16 mouse cellular contexts compared by ENCODE assay signal in the genomic region with DNA sequence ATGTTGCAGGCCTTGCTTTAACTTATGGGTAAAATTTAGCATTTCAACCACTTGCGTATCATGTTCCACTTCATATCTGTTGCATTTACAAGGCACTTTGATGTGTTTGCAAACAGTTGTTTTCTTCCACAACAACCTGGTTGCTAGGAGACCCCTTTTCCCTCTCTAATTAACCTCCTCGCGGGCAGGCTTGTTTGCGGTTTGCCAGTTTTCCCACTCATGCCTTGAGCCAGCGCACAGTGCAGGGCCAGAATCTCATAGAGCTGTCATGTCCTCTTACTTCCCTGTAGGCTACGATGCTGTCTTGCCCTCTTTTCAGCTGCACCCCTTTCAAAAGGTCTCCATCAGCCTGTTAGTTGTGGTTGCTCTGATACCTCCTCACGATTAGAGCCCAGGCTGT.
DNase-seq lines count a peak whose midpoint lies in the region; ATAC-seq and TF ChIP-seq lines count a peak whose summit lies in the region.
"Had no signal": no experiment of that assay in that cellular context is flagged by ENCODE, and none has a peak within 500 bp of the region (broad histone marks: within the 10 kb centered on the region; RNA-seq: fewer than 3 reads in every experiment).

No protein-coding gene starts in this region.

- no peaks in the 10 kb centered on the region for H3K9me3 ChIP-seq in midbrain, embryonic 14.5 days (ENCODE audit: control insufficient read depth, low read length)
- no peaks in the 10 kb centered on the region for H3K9me3 ChIP-seq in midbrain, embryonic 16.5 days (replicated peaks; ENCODE audit: control insufficient read depth, low read length, poor library complexity, severe bottlenecking)
- H3K9me3 ChIP-seq in embryonic facial prominence, embryonic 14.5 days (ENCODE audit: control insufficient read depth, low read length) = no peaks in the 10 kb centered on the region
- no peaks in the 10 kb centered on the region for H3K9me3 ChIP-seq in forebrain, postnatal 0 days (ENCODE audit: low read length)
- H3K9me3 ChIP-seq: midbrain, embryonic 12.5 days had no signal

- no peak for TF ChIP-seq CTCF in forebrain, postnatal 0 days (IDR thresholded peaks at IDR 0.05; ENCODE audit: low read depth)

- 0 out of 2 replicates have a peak, but pooled peaks cover 2% of the 10 kb centered on the region for H3K4me1 ChIP-seq in midbrain, embryonic 14.5 days (ENCODE audit: control insufficient read depth, insufficient read depth, low read length)
- H3K4me1 ChIP-seq in midbrain, embryonic 16.5 days (ENCODE audit: control insufficient read depth, insufficient read depth, low read length) = no peaks in the 10 kb centered on the region
- H3K4me1 ChIP-seq in embryonic facial prominence, embryonic 14.5 days (ENCODE audit: control insufficient read depth, insufficient read depth, low read length) = peaks cover 10% of the 10 kb centered on the region
- H3K4me1 ChIP-seq in forebrain, postnatal 0 days (ENCODE audit: insufficient read depth) = no peaks in the 10 kb centered on the region

- no peak overlapping the region for H3K4me3 ChIP-seq in midbrain, embryonic 14.5 days (replicated peaks; ENCODE audit: low read depth, low read length)
- no peak overlapping the region for H3K4me3 ChIP-seq in midbrain, embryonic 16.5 days (ENCODE audit: low read depth, low read length)
- no peak overlapping the region for H3K4me3 ChIP-seq in embryonic facial prominence, embryonic 14.5 days (ENCODE audit: low read depth, low read length)
- no peak overlapping the region for H3K4me3 ChIP-seq in forebrain, postnatal 0 days (ENCODE audit: low read depth, low read length)
- H3K4me3 ChIP-seq: midbrain, embryonic 12.5 days had no signal

- no peak for ATAC-seq in midbrain, embryonic 14.5 days (ENCODE audit: low FRiP score, low TSS enrichment)
- ATAC-seq in midbrain, embryonic 16.5 days = no peak
- 0 out of 2 replicates have a peak, but pooled peaks have one; percentile 18 for ATAC-seq in embryonic facial prominence, embryonic 14.5 days (ENCODE audit: low read depth)
- ATAC-seq in forebrain, postnatal 0 days = peak; percentile 58; the same call in 1 of the 2 replicates
- ATAC-seq in CD4-positive, CD25-positive, alpha-beta regulatory T cell, adult 4 months = no peak

- no peak overlapping the region for H3K9ac ChIP-seq in midbrain, embryonic 14.5 days (replicated peaks; ENCODE audit: low read length)
- no peak overlapping the region for H3K9ac ChIP-seq in midbrain, embryonic 16.5 days (ENCODE audit: low read depth, low read length)
- no peak overlapping the region for H3K9ac ChIP-seq in embryonic facial prominence, embryonic 14.5 days (ENCODE audit: low read depth, low read length)
- no peak overlapping the region for H3K9ac ChIP-seq in forebrain, postnatal 0 days
- H3K9ac ChIP-seq: hindbrain, embryonic 14.5 days; midbrain, embryonic 12.5 days had no signal

- WGBS in midbrain, embryonic 14.5 days = 73% methylated on average over 7 of the region's 7 CpGs
- WGBS in midbrain, embryonic 16.5 days = 73% methylated on average over 7 of the region's 7 CpGs
- WGBS in embryonic facial prominence, embryonic 14.5 days = 63% methylated on average over 7 of the region's 7 CpGs
- WGBS in forebrain, postnatal 0 days = 22% methylated on average over 7 of the region's 7 CpGs

- no peaks in the 10 kb centered on the region for H3K36me3 ChIP-seq in midbrain, embryonic 14.5 days (ENCODE audit: control insufficient read depth, insufficient read depth, low read length)
- H3K36me3 ChIP-seq in midbrain, embryonic 16.5 days (ENCODE audit: control insufficient read depth, insufficient read depth, low read length) = no peaks in the 10 kb centered on the region
- no peaks in the 10 kb centered on the region for H3K36me3 ChIP-seq in embryonic facial prominence, embryonic 14.5 days (ENCODE audit: control insufficient read depth, insufficient read depth, low read length)
- no peaks in the 10 kb centered on the region for H3K36me3 ChIP-seq in forebrain, postnatal 0 days (ENCODE audit: insufficient read depth)
- H3K36me3 ChIP-seq: midbrain, embryonic 12.5 days had no signal

- H3K27ac ChIP-seq in midbrain, embryonic 14.5 days (replicated peaks; ENCODE audit: low read depth, low read length) = no peak overlapping the region
- no peak overlapping the region for H3K27ac ChIP-seq in midbrain, embryonic 16.5 days (ENCODE audit: low read length)
- no peak overlapping the region for H3K27ac ChIP-seq in embryonic facial prominence, embryonic 14.5 days (replicated peaks; ENCODE audit: low read depth, low read length)
- no peak overlapping the region for H3K27ac ChIP-seq in forebrain, postnatal 0 days (ENCODE audit: low read depth, low read length)
- H3K27ac ChIP-seq: hindbrain, embryonic 14.5 days; midbrain, embryonic 12.5 days had no signal

- DNase-seq in midbrain, embryonic 14.5 days = peak; percentile 21
- no peak for DNase-seq in embryonic facial prominence, embryonic 14.5 days (ENCODE audit: low spot score)
- DNase-seq in forebrain, postnatal 0 days = peak; percentile 33
- DNase-seq in urinary bladder, postnatal 4 days (ENCODE audit: low spot score in 2 of 2) = no peak
- no peak for DNase-seq in B cell, adult 2 months
- DNase-seq: cerebellum, adult 18-20 months; gastrocnemius, postnatal 10 days; kidney, adult 11 months; kidney, postnatal 25 days; layer of hippocampus, adult 9-11 months; right cerebral cortex, postnatal 4 days had no signal

- no peak overlapping the region for H3K4me2 ChIP-seq in midbrain, embryonic 14.5 days (ENCODE audit: low read length)
- no peak overlapping the region for H3K4me2 ChIP-seq in midbrain, embryonic 16.5 days (ENCODE audit: low read length)
- no peak overlapping the region for H3K4me2 ChIP-seq in embryonic facial prominence, embryonic 14.5 days (ENCODE audit: low read depth, low read length)
- no peak overlapping the region for H3K4me2 ChIP-seq in forebrain, postnatal 0 days (ENCODE audit: low read depth)
- H3K4me2 ChIP-seq: hindbrain, embryonic 14.5 days; midbrain, embryonic 12.5 days had no signal

- H3K27me3 ChIP-seq in midbrain, embryonic 14.5 days (ENCODE audit: control insufficient read depth, insufficient read depth, low read length) = no peaks in the 10 kb centered on the region
- H3K27me3 ChIP-seq in midbrain, embryonic 16.5 days (ENCODE audit: control insufficient read depth, insufficient read depth, low read depth, low read length) = no peaks in the 10 kb centered on the region
- no peaks in the 10 kb centered on the region for H3K27me3 ChIP-seq in embryonic facial prominence, embryonic 14.5 days (replicated peaks; ENCODE audit: control insufficient read depth, insufficient read depth, low read length)
- H3K27me3 ChIP-seq in forebrain, postnatal 0 days (ENCODE audit: insufficient read depth, low read length) = no peaks in the 10 kb centered on the region
- H3K27me3 ChIP-seq: CH12.LX; midbrain, embryonic 12.5 days had no signal

Comparison
In these comparisons a context has a peak if more than half of its experiments do, and no peak if none do; other contexts are left out.
1. ATAC-seq: peak in embryonic facial prominence, embryonic 14.5 days (single experiment) and forebrain, postnatal 0 days (single experiment); none in midbrain, embryonic 14.5 days (single experiment), midbrain, embryonic 16.5 days (single experiment) and CD4-positive, CD25-positive, alpha-beta regulatory T cell, adult 4 months (single experiment).
2. DNase-seq: peak in midbrain, embryonic 14.5 days (single experiment) and forebrain, postnatal 0 days (single experiment); none in embryonic facial prominence, embryonic 14.5 days (single experiment), urinary bladder, postnatal 4 days (0 of 2) and B cell, adult 2 months (0 of 2).